Mouse (Mus musculus): ENCODE measurements at regions not wholly inside any gene's neighbourhood (a gene's known extent, or its start where the extent isn't known, plus 50 kb on each side); places are given as distances from the start of the nearest gene placed in this dataset.

DNA sequence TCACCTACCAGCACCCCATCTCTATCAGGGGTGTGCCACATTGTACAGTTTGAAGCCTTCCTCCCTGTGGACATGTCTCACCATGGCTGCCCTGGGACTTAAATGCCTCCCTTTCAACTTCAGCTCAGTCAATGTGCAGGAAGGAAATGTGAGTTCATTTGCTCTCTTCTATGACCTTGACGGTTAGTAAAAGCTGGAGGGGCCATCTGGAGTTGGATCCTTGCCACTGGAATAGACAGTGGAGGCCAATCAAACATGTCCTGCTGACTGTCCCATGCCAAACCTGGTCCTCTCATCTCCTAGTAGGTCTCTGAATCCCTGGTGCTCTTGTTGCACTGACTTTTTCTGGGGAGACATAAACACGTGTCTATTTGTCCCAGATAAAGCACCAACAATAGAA is 220.2 kb downstream of the Abcc12 start:
- DNase-seq (ENCODE audit: low read depth, low spot score), result no peak

DNA sequence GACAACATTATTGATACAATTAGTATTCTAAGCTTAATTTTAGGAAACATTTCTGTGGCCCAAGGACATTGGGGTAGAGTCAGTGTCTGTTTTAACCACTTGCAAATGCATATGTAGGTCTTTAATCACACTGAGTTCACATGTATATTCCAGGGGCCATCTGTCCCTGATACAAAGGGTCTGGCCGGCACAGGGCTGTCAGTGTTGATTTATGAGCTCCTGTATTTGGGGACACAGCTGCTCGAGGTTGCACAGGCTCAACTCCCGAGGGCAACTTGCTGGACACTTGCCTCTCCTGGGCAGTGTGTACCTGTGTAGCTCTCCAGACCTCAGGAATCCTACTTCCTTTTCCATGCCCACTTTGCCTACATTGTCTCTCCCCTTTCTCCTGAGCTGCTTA is 221.0 kb downstream of the Abcc12 start:
- DNase-seq (ENCODE audit: low read depth, low spot score), result no peak

DNA sequence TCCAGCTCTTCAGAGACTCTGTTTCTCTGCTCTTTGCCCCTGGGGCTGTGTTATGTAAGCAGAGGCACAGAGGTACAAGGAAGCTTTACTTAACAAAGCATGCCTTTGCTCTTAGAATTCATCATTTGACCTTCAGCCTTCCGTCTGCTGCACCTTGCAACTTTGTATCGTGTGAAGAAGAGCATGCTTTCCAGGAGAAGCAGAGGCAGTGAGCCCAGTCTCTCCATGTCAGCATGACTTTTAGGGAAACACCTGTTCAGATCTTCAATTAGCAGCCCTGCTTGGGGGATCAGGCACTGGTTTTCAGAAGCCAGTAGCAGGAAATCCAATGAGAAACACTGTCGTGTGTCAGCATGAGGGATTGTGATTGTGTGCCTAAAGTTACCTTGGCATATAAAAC is 226.7 kb downstream of the Abcc12 start:
- no peak for DNase-seq (ENCODE audit: low read depth, low spot score)

DNA sequence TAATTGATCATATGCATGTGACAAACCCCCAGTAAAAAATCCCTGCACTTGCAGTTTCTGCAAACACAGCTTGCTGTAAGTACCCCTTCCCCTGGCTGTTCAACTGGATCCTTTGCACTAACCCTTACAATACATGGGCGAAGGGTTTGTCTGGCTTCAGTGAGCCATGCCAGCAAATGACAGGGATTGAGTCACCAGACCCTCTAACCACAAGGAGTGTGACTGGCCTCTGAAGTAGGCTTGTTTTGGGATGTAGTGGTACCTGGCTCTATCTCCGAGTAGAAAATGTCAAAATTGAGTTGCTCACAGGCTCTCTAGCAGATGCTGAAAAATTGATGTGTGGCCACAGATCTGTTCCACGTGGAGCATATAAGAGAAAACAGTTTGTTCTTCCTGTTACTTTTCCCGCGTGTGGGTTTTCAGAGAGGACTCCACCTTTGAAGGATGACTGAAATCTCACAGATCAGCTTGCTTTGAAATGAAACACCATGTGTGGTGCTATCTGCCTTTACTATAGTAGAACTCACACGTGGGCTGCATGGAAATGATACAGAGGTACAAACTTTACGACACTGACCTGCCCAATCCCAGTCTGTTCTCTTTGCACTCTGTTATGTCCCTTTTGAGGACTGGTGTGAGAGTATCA is 228.8 kb downstream of the Abcc12 start:
- DNase-seq (ENCODE audit: low read depth, low spot score), result no peak

DNA sequence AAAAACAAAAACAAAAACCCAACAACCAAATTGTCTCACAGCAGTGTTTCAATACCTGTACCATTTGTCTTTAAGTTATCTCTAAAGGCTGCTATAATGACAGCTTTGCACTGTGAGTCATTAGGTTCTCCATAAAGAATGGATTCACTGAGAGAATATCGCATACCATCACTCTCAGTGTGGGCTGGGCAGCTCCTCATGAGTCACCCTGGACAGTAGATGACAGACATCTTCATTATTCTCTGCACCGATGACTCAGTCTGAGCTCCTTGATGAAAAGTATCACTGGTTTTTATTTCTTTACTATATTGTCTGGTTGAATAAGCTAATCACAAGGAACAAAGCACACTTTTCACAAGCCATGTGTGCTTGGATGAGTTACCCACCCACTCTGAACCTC is 230.4 kb downstream of the Abcc12 start:
- no peak for DNase-seq (ENCODE audit: low read depth, low spot score)

DNA sequence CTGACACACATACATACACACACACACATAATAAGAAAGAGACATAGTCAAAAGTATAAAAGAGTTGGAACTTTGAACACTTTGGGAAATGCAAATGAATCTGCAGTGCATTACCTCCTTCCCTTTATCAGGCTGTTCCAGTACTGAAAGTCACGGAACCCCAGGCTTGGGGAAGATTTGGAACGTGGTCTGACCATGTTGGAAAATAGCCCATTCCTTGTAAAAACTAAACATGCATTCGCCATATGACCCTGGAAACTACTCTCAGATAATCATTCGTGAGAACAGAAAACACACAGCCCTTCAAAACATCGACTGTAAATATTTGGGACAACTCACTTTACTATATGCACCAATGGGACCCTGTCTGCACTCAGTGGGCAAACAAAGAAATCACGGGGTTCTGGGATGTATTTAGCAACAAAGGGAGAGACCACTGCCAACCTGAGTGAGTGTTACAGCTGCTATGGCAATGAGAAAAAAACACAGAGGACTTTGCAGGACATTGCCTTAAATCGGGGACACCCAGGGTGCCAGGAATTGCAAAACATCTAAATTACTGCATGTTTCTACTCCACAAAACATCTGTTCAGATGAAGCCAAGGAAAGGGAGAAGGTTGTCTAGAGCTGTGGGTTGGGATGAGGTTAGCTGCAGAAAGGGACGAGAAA is 238.3 kb downstream of the Abcc12 start:
- DNase-seq (ENCODE audit: low read depth, low spot score), result no peak

DNA sequence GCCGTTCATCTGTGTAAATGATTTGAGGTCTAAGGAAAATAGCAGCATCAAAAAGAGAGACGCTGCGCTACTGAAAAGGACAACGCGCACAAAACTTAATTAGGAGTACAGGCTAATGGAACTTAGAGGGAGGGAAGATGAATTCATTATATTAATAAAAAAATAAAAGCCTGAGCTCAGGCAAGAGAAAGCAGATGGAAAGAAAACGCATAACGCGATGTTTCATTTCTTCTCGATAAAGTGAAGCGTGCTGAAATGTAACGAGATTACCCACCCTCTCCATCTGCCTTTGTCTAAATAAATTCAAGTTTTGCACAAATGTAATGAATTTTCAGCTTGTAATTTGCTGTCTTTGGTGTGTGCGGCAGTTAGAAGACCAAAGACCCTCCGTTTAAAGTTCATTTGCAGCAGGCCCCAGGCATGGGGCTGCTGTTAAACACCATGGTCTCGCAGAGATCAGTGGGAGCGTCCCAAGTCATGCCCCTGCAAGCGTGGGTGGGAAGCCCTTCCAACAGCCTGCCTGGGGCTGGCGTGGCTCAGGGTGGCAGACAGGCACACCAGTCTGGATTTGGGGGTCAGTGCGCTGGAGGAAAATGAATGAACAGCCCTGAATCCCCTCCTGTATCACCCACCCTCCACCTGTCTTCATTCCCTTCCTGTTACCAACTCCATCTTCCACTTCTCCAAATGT is 241.8 kb downstream of the Abcc12 start:
- no peak for DNase-seq (ENCODE audit: low read depth, low spot score)

DNA sequence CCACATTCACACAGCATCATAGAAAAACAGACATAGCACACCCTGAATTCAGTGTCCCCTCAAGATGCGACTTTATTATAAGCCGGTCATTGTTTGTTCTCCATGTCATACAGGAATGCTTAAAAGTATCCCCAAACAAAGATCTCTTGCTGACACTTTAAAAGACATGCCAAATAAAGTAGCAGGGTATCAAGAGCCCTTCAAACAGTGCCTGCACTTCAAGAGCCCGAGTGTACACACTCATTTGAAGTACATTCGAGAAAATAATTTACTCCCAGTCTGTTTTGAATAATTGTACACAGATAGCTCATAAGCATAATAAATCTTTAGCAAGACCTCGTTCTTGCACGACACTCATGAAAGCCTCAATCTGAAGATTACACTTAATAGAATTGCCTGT is 249.1 kb downstream of the Abcc12 start:
- DNase-seq (ENCODE audit: low read depth, low spot score), result no peak

DNA sequence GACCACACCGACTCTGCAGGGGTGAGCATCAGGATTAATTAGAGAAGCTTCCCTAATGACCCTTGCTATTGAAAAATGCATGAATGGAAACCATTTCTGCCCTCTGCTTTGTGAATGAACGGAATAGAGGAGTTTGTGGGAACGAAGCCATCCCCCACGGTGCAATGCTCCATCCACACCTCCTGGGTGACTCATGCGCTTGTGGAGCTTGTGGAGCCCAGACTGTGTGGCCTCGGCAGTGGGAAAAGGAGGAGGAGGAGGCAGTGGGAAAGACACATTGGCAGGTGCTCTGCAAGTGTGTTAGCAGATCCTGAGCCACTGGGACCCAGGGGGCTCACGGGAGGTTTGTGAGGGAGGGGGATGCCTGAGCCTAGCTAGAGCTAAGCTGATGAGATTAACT is 251.9 kb downstream of the Abcc12 start:
- no peak for DNase-seq (ENCODE audit: low read depth, low spot score)

DNA sequence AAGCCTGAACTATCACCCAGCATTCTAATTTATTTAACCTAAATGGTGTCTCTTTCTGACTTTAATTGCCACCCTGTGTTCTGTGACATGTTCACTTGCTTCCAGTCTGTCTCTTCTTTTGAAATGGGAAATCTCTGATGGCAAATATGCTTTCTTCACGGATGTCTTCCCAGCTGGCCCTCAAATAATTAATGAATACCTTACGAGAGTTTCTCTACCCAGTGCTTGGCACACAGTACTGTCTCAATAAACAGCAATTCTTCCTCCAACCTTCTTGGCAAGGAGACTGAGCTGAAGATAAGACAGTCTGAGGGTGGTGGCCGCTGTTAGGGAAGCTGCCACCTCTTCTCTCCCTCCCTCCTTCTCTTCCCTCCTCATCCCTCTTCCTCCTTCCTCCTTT is 252.5 kb downstream of the Abcc12 start:
- no peak for DNase-seq (ENCODE audit: low read depth, low spot score)

DNA sequence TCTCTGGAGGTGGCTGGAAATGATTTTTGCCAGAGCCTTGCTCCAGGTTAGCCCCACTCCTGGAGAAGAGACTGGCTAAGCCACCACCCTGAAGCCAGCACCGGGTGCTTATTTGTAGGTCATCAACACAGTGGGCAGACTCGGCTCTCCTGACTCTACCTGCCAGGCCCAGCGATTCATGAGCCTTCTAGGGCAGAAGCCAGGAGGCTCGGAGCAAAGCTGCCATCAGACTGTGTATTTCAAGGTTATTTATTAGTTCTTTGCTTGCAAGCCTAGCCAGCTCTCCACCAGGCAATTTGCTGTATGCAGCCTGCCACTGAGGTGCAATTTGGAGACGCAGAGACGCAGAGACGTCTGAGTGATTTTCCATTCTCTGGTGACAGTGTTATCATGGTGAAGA is 255.4 kb downstream of the Abcc12 start:
- DNase-seq (ENCODE audit: low read depth, low spot score), result no peak

DNA sequence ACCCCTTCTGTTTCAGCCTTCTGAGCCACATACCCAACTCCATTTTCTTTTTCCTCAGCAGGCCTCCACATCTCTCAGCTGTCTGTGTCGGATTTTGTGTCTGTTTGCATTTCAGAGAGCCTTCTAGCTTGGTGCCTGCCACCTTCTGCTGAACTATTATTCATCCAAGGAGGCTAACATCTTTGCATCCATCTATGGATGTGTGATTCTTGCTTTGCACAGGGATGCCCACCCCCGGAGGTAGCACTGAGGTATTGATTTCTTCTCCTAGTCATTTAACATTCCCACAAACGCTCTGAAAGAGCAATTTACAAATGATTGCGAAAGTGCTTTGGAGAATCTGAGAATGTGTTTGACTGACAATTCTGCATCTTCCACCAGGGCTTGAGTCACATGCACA is 255.9 kb downstream of the Abcc12 start:
- no peak for DNase-seq (ENCODE audit: low read depth, low spot score)

DNA sequence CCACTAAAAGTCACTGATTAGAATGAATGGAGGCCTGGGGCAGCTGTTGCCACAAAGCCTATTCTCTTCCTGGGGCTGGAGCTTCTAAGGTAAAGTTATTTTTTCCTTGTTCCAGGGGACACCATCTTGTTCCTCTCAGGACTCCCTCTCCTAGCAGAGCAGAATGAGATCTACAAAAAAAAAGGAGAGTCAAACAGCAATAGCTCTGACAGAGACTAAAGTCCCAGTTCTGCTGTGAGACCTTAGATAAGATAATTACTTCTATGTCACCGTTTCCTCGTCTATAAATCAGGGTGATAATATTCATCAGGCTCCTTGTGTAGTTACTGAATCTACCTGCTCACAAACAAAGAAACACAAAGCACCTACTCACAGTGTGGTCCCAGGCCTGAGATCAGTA is 256.7 kb downstream of the Abcc12 start:
- DNase-seq (ENCODE audit: low read depth, low spot score), result no peak

DNA sequence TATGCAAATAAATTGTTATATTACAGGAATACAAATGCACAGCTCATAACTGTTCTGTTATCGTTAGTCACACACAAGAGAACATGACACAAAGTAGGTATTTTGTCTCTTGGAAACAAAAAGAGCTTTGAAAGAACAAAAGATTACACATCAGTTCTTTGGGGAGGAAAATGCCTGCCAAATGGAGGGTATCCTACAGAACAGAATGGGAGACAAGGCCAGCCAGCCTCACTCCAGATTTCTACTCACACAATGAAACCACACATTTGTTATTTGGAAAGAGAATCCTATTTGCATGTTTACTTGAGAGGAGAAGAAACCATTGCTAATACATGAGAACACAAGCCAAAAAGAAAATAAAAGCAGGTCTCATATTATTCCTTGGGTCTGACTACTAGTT is 258.0 kb downstream of the Abcc12 start:
- DNase-seq (ENCODE audit: low read depth, low spot score), result no peak

DNA sequence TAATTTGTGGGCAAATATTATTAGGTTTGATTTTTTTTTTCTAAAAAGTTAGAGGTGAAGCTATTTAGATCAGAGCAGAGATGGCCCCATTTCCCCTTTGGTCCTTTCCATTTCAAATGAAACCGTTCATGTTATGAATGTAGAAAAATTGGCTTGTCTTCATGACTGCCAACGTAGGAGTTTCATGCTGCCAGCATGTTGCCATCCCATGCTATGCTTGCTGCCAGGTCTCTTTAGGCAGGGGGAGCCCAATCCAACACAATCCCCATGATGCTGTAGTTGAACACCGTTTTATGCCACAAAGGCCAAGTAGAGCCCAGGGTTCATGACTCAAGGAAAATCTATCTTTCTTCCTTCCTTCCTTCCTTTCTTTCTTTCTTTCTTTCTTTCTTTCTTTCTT is 259.5 kb downstream of the Abcc12 start:
- DNase-seq (ENCODE audit: low read depth, low spot score), result no peak

DNA sequence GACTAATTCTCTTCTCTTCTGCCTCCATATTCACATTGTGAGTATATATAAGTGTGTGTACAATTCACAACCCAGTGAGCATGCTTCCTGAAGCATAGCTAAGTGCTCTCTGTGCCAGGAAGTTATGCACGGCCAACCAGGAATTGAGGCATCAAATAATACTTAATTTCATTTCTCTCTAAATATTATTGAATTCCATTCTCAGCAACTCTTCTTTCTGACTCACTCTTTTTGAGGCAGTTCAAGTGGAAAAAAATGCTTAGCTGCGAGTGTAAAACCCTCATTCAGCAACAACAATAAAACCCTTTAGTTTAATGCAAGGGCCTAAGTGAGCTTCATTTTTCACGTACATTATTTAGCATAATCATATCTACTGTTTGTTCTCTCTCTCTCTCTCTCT is 262.0 kb downstream of the Abcc12 start:
- no peak for DNase-seq (ENCODE audit: low read depth, low spot score)

DNA sequence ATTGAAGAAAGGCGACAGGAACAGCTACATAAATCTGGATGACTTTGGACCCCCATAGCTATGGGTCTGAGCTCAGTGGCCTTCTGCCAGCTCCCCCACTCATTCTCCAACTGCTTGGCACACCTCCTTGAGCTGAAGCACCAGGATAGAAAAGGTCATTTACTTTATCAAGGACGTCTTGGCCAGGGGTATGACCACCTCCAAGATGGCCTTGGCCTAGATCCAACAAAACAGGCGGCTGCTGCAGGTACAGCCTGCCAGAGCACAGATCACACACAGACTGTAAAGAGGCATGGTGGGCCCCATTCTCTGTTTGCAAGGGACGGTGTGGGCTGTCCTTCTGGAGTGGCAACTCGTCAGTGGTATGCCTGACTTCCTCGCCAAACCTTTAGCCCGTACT is 264.2 kb downstream of the Abcc12 start:
- DNase-seq (ENCODE audit: low read depth, low spot score), result no peak

DNA sequence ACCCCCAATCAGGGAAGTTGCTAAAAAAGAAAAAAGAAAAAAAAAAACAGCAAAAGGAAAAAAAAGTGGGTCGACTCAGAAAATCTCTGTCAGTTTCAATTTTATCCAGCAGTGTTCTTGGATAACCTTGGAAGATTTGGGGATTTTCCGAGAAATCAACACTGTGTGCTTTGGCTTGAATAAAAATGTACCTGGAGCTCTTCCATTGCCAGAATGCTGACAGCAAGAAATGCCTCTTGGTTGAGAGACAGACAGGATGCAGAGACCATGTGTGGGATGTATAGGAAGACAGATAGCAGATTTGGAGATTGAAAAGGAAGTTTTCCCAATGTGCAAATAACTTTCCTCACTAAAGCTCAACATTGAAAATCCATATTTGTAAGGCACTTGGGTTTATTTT is 271.0 kb downstream of the Abcc12 start:
- no peak for DNase-seq (ENCODE audit: low read depth, low spot score)

DNA sequence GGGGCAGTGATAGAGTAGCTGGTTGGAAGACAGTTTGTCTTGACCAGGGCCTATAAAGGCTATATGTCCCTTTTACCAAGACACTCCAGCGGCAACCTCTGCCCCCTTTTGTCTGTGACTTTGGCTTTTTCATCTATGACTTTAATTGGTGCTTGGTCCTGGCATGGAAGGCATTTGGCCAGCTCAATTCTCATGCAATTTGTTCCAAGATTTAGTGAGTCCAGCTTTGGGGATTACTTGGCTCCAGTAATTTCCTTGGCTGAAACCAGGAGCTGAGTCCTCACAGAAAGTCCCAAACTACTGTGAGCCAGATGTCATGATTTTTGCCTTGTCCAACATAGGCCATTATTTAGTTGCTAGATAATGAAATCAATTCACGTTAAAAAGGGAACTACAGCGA is 273.1 kb downstream of the Abcc12 start:
- DNase-seq (ENCODE audit: low read depth, low spot score), result no peak

DNA sequence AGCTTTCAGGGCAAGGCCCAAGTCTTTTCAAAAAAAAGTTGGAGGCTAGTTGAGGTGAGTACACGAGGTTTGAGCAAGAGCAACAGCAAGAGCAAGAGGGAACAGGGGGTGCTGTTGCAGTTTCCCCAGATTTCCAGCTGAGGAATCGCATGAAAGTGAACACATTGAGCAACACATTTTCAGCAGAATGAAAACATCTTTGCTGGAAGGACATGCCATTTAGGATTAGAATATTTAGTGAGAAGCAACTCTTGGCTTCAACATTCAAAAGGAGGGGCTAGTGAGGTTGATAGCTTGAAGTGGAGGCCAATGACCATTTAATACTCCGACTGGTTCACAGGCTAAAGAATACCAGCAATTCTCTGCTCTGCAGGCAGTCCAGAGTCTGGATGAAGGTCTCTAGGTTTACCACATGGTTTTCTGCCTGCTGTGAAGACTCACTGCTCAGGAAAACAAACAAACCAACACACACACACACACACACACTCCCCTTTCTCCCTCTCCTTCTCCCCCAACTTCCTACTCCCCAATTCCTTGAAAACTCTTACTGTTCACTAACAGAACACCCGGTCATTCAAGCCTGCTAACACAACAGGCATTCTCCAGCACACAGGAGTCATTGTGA is 278.5 kb downstream of the Abcc12 start:
- DNase-seq (ENCODE audit: low read depth, low spot score), result no peak

DNA sequence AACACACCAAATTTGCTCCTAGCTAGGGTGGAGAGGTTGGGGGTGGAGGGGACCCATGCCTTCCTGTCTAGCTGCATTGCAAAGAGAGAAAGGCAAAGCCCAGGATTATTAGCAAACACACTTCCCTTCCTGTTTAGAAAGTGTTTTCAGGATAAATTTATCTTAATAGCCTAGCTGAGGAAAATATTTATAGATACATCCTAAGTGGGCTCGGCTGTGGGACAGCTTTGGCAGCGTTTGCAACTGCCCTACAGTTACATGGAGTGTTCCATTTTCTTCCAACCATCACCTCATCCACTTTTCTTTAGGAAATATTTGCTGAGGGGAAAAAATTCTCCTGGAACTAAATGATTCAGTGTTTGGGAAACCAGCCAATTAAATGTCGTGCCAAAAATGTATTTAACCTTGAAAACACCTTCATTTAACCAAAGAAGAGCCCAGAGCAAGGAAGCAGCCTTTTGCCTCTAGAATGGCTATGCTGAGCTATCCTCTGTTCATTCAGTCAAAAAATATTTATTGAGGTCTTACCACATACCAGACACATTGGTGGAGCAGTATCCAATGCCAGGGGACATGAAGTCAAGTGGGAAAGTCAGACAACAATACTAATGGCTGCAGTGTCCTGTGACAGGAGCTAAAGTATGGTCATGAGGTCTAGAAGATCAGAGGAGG is 291.6 kb downstream of the Abcc12 start:
- DNase-seq (ENCODE audit: low read depth, low spot score), result no peak

DNA sequence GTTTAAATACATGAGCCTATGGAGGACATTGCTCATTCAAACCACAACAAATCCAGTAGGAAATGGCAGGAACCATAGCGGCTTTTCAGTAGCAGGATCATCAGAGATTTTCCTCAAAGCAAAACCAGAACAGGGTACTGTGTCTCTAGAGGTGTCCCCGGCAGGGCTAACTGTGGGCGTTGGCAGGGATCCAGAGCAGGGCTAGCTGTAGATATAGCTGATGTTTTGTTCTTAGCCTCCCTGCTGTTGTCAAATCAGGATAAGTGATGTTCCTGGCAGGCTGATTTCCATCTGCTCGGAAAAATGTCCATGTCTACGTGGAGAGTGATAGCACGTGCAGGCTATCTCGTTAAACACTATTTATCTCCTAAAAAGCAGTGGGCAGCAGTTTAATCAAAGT is 297.6 kb downstream of the Abcc12 start:
- no peak for DNase-seq (ENCODE audit: low read depth, low spot score)

All from WW6 (cell line).